Mouse (Mus musculus): ENCODE data around the gene Nkx1-2.

GRCm38 (mm10) chr7:132604720-132605119, 5.3 kb upstream of the Nkx1-2 start:
- TF ChIP-seq CTCF (IDR thresholded peaks at IDR 0.05; ENCODE audit: low read depth, low read length) = no peak
- no peak for TF ChIP-seq EP300 (IDR thresholded peaks at IDR 0.05; ENCODE audit: insufficient read depth, low read depth, low read length)

All from ES-Bruce4 (cell line).